Mouse (Mus musculus): Measurements from ENCODE around the gene Mapk1.
"Not testable (repeated sequence)": the region's sequence is repeated elsewhere in the genome, so short reads cannot be mapped to it uniquely, and the experiment has no call there.

Gene Mapk1

DNA sequence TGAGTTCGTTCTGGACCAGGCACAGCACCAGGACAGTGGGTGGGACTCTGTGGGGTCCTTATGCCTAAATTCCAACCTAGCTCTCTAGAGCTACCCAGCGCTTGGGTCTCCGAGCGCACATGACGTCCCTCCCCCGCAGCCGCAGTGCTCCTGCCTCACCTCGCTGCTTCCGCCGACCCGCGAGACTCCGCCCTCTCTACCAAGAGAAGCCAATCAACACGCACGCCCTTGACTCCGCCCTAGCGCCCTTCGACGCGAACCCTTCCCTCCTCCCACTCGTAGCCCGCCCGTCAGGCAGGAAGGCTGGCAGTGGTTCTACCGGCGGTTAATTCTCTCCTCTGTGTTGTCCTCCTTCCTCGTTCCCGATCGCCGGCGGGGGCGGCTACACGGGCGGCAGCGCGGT lies at the start of gene Mapk1:
TSS of gene Mapk1 (plus strand) at position 252 of the 403 bp plus-strand sequence.
- DNase-seq = peak; percentile 95

DNA sequence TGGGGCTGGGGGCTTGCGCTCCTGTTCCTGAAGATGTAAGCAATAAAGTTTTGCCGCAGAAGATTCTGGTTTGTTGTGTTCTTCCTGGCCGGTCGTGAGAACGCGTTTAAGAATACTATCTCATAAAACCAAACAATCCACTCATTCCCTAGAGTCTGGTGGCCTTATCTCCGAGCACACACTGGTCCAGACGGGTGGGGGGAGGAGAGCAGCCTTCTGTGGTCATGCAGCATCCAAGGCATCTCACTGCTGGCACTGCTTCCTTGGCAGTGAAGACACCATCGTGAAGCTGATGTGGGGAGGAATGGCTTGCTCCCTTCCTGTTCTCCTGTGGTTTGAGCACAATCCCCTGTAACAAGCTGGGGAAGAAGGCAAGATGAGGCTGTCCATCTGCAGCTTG lies 43.6 kb upstream of the Mapk1 start:
- DNase-seq = no peak

DNA sequence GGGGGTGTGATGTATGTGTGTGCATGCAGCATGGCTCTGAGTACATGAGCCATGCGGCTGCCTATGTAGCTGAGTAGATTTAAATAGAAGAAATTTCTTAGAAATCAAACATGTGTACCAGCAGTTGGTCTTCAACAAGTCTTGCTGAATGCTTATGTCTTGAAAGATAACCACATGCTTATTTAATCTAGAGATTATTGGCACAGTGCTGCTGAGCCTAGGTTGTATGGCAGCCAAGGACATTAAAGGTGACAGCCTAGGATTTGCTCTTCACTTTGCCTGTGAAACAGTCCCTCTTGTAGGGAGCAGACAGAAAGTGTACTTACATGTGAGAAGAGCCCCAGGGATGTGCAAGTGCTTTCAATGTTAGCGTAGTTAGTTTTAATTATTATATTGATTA lies 42.1 kb upstream of the Mapk1 start:
- DNase-seq = no peak

- DNase-seq = no peak
Observed at GRCm38 (mm10) chr16:16958575-16958974, 24.6 kb upstream of the Mapk1 start.

DNA sequence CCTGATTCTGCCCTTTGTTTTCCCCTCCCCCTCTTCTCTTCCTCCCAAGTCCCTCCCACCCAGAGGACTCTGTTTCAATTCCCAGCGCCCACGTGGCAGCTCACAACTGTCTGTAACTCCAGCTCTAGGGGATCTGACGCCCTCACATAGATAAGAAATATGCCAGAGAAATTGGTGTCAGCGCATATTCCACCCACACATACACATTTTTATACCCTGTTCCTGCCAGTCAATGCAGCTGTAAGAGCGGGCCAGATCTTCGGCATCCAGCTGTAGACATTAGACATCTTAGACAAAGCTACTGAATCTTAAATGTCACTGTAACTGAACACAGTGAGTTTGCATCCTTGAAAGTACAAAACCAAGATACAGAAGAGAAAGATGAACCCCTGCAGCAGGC lies 23.3 kb upstream of the Mapk1 start:
- no peak for DNase-seq

- DNase-seq = no peak
Observed at GRCm38 (mm10) chr16:16965149-16965548, 18.0 kb upstream of the Mapk1 start.

DNA sequence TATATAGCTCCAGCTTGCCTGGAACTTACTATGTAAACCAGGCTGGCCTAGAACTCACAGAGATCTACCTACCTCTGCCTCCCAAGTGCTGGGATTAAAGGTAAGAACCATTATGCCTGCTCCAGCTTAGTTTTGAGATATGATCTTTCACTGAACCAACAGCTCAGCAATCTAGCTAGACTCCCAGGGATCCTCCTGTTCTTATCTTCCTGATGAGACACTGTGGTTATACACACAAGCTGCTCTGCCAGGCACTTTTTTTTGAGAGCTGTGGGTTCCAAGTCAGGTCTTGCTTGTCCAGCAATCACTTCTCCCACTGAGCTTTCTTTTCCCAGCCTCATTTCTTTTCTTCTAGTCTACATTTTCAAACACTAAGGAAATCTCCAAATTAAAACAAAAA lies 16.9 kb upstream of the Mapk1 start:
- no peak for DNase-seq

DNA sequence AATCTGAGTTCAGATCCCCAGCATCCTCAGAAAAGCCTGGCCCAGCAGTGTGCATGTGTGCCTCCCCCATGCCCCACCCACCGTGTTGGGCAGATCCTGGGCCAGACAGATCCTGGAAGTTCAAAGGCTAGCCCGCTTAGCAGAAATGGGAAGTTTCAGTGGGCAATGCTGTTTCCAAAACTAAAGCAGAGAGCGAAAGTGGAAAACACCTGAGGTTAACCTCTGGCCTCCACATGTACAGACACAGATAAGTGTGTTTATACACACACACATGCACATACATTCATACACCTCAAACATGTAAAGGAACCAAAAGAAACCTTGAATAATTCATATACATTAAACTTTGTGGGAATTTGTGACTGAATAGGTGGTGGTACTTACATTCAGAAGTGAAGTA lies 5.1 kb upstream of the Mapk1 start:
- no peak for DNase-seq

GRCm38 (mm10) chr16:16978765-16979164 lies 4.4 kb upstream of the Mapk1 start:
- no peak for DNase-seq

DNA sequence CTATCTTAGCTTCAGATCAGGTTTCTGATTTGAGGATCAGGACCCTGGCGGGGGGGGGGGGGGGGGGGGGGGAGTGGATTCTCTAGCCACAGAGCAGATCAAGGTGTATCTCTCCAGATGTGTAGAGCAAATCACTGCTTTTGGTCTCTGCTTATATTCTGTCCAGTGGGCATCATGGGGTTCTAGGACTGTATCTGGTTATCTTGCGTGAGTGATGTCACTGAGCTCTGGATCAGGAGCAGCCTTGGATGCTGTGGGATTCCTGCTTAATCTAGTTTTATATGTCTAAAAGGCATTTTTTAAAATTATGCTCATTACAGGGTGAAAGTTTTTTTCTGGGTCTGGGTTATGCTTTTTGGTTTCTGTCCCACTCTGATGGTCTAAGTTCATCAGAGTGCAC lies 546 bp upstream of the Mapk1 start:
- no peak for DNase-seq

- DNase-seq = no peak
Observed at GRCm38 (mm10) chr16:16983534-16984422, 596 bp downstream of the Mapk1 start.

- DNase-seq = no peak
Observed at GRCm38 (mm10) chr16:16984423-16984941, 1.3 kb downstream of the Mapk1 start.

DNA sequence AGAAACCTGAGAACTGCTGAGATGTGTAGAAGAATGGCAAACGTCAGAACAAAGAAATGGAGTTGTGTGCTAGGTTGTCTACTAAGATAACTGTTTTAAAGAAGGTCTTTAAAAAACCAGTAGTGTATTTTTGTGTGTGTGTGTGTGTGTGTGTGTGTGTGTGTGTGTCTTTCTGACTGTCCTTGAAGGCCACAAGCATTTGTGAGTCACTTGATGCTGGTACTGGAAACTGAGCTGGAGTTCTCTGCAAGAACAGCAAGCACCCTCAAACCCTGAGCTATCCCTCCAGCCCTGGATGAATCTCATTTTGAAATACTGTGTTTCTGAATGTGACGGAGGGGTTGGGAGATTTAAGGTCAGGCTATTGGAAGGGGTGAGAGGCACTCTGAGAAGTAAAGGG lies 4.1 kb downstream of the Mapk1 start:
- no peak for DNase-seq

- no peak for DNase-seq
Observed at GRCm38 (mm10) chr16:16988842-16989241, 5.7 kb downstream of the Mapk1 start.

- DNase-seq = no peak
Observed at GRCm38 (mm10) chr16:16990021-16990420, 6.8 kb downstream of the Mapk1 start.

GRCm38 (mm10) chr16:16994426-16995052 lies 11.4 kb downstream of the Mapk1 start:
- no peak for DNase-seq

- not testable (repeated sequence) for DNase-seq
Observed at GRCm38 (mm10) chr16:16996121-16996729, 13.0 kb downstream of the Mapk1 start.

GRCm38 (mm10) chr16:17001109-17001508 lies 17.9 kb downstream of the Mapk1 start:
- no peak for DNase-seq

- no peak for DNase-seq
Observed at GRCm38 (mm10) chr16:17007070-17007469, 23.9 kb downstream of the Mapk1 start.

- no peak for DNase-seq
Observed at GRCm38 (mm10) chr16:17010036-17010435, 26.9 kb downstream of the Mapk1 start.

GRCm38 (mm10) chr16:17012583-17012982 lies 29.4 kb downstream of the Mapk1 start:
- DNase-seq = no peak

GRCm38 (mm10) chr16:17015111-17015852 lies 32.1 kb downstream of the Mapk1 start:
- DNase-seq = no peak

- DNase-seq = no peak
Observed at GRCm38 (mm10) chr16:17015853-17016230, 32.7 kb downstream of the Mapk1 start.

Data from cerebellum, adult 11 months (tissue).